Mouse (Mus musculus): ENCODE measurements around the gene Ttc13. TPM values are rescaled to one million over a fixed set of nuclear protein-coding genes. Genes with fewer than 3 reads are reported as not detected.

Gene Ttc13
- polyA plus RNA-seq (2014; fragmentation: Nextera tagmentation; extraction: Ambion mirVana) = 52.5 and 54.7 TPM in 2 replicates

DNA sequence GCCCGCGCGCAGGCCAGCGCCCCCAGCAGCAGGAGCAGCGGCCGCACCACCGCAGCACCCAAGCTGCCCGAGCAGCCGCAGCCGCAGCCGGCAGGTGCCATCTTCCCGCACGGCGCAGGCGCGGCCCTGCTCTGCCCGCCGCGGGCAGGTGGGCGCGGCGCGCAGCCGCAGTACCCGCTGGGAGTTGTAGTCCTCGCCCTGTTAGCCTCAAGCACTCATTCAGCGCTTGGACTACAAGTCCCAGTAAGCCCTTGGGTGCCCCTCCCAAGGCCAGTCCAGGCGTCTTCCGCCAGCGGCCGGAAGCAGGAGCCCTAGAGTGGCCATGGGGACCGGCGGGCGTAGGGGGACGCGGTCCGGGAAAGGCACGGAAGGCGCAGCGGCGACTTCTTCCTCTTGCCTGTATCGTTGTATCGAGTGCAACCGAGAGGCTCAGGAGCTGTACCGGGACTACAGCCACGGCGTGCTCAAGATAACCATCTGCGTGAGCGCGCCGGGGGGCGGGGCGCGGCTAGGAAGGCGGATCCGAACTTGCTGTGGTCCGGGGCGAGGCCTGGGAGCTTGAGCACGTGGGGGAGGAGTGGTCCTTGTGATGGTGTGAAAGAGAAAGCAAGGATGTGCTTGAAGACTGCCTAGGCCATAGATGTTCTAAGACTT is at the start of gene Ttc13, which contains the start of gene Arv1:
Gene Ttc13 (minus strand): TSS at position 122 of the 654 bp plus-strand sequence.
Gene Arv1 (plus strand): TSS at position 278 of the 654 bp plus-strand sequence.
- under 1% methylated on average over 59 of the region's 59 CpGs for WGBS
- peak; percentile 98 for DNase-seq
- TF ChIP-seq CTCF (IDR thresholded peaks at IDR 0.05; ENCODE audit: low read depth) = peak; percentile 32
- Histone ChIP-seq H3K4me1 (ENCODE audit: insufficient read depth) (no peaks in the 10 kb centered on the region; the same call in 1 of the 2 replicates), H3K27ac (ENCODE audit: low read depth) (no peak within 1 kb of the TSS), H3K4me3 (ENCODE audit: low read depth, low read length) (peak within 1 kb of the TSS; percentile 97), H3K27me3 (ENCODE audit: insufficient read depth, low read length) (no peaks in the 10 kb centered on the region), H3K4me2 (peak within 1 kb of the TSS; percentile 81), H3K9ac (peak within 1 kb of the TSS; percentile 75), H3K9me3 (ENCODE audit: low read depth, low read length) (no peaks in the 10 kb centered on the region), H3K36me3 (ENCODE audit: insufficient read depth) (peaks cover 20% of the 10 kb centered on the region)
- ATAC-seq (ENCODE audit: insufficient read depth) = peak; percentile 100

GRCm38 (mm10) chr8:124763061-124763460 is 41.3 kb upstream of the Ttc13 start:
- Histone ChIP-seq H3K9me3 (ENCODE audit: low read depth, low read length) (no peaks in the 10 kb centered on the region), H3K27ac (ENCODE audit: low read depth) (no peak overlapping the region), H3K36me3 (ENCODE audit: insufficient read depth) (no peaks in the 10 kb centered on the region), H3K4me3 (ENCODE audit: low read depth, low read length) (no peak overlapping the region), H3K4me2 (no peak overlapping the region), H3K4me1 (ENCODE audit: insufficient read depth) (no peaks in the 10 kb centered on the region), H3K27me3 (ENCODE audit: insufficient read depth, low read length) (no peaks in the 10 kb centered on the region), H3K9ac (no peak overlapping the region)
- DNase-seq (no peak), ATAC-seq (ENCODE audit: insufficient read depth) (no peak)
- 60% methylated on average over 7 of the region's 7 CpGs for WGBS
- TF ChIP-seq CTCF (IDR thresholded peaks at IDR 0.05; ENCODE audit: low read depth) = no peak

DNA sequence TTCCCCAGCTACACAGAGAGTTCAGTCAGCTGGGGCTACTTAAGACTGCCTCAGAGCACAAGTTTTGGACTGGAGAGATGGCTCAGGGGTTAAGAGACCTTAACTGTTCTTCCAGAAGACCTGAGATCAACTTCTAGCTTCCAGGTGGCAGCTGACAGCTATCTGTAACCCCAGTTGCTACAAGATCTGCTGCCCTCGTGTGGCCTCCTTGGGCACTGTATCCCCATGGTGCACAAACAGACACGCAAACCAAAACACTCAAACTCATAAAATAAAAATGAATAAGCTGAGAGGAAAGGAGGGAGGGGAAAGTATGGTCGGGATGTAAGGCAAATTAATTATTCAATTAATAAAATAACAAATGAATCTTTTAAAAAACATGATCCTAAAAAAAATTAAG is 36.8 kb upstream of the Ttc13 start:
- no peak overlapping the region for H3K4me3 ChIP-seq (ENCODE audit: low read depth, low read length)
- H3K4me2 ChIP-seq = no peak overlapping the region
- H3K9me3 ChIP-seq (ENCODE audit: low read depth, low read length) = no peaks in the 10 kb centered on the region
- DNase-seq (peak; percentile 61), ATAC-seq (ENCODE audit: insufficient read depth) (no peak)
- no peaks in the 10 kb centered on the region for H3K27me3 ChIP-seq (ENCODE audit: insufficient read depth, low read length)
- H3K27ac ChIP-seq (ENCODE audit: low read depth) = no peak overlapping the region
- peak; percentile 67 for TF ChIP-seq CTCF (IDR thresholded peaks at IDR 0.05; ENCODE audit: low read depth)
- 0 out of 2 replicates have a peak, but pooled peaks cover 2% of the 10 kb centered on the region for H3K4me1 ChIP-seq (ENCODE audit: insufficient read depth)
- H3K36me3 ChIP-seq (ENCODE audit: insufficient read depth) = no peaks in the 10 kb centered on the region
- WGBS = 37% methylated on average over 3 of the region's 3 CpGs
- no peak overlapping the region for H3K9ac ChIP-seq

- Histone ChIP-seq H3K36me3 (ENCODE audit: insufficient read depth) (no peaks in the 10 kb centered on the region), H3K27me3 (ENCODE audit: insufficient read depth, low read length) (peaks cover 7% of the 10 kb centered on the region), H3K4me3 (ENCODE audit: low read depth, low read length) (no peak overlapping the region), H3K4me1 (ENCODE audit: insufficient read depth) (0 out of 2 replicates have a peak, but pooled peaks cover 5% of the 10 kb centered on the region), H3K4me2 (no peak overlapping the region), H3K9me3 (ENCODE audit: low read depth, low read length) (no peaks in the 10 kb centered on the region), H3K9ac (no peak overlapping the region), H3K27ac (ENCODE audit: low read depth) (peak overlapping the region; percentile 65)
- TF ChIP-seq CTCF (IDR thresholded peaks at IDR 0.05; ENCODE audit: low read depth) = no peak
- 55% methylated on average over 5 of the region's 5 CpGs for WGBS
- ATAC-seq (ENCODE audit: insufficient read depth) (no peak), DNase-seq (no peak)
These were observed 34.8 kb upstream of the Ttc13 start for GRCm38 (mm10) chr8:124756601-124757000.

DNA sequence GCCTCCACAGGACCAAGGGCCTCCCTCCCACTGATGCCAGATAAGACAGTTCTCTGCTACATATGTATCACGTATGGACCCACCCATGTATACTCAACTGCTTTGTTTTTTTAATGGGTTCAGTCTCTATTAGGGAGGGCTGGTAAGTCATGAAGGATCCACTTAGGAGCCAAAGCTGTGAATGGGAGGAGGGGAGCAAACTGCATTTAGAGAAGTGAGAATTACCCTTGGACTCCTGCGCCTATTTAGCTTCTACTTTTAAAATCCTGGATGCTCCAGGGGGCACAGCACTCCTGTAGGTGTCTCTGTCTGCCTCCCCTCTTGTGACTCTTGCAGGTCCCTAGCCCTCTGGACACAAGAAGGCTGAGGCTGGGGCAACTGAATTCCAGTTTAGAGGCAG is 34.4 kb upstream of the Ttc13 start:
- Histone ChIP-seq H3K27ac (ENCODE audit: low read depth) (no peak overlapping the region; the same call in 1 of the 2 replicates), H3K36me3 (ENCODE audit: insufficient read depth) (no peaks in the 10 kb centered on the region), H3K4me2 (no peak overlapping the region), H3K9ac (no peak overlapping the region), H3K27me3 (ENCODE audit: insufficient read depth, low read length) (peaks cover 11% of the 10 kb centered on the region), H3K4me3 (ENCODE audit: low read depth, low read length) (no peak overlapping the region), H3K9me3 (ENCODE audit: low read depth, low read length) (no peaks in the 10 kb centered on the region), H3K4me1 (ENCODE audit: insufficient read depth) (0 out of 2 replicates have a peak, but pooled peaks cover 9% of the 10 kb centered on the region)
- no peak for ATAC-seq (ENCODE audit: insufficient read depth)
- 34% methylated on average over 2 of the region's 2 CpGs for WGBS
- no peak for TF ChIP-seq CTCF (IDR thresholded peaks at IDR 0.05; ENCODE audit: low read depth)
- no peak for DNase-seq

DNA sequence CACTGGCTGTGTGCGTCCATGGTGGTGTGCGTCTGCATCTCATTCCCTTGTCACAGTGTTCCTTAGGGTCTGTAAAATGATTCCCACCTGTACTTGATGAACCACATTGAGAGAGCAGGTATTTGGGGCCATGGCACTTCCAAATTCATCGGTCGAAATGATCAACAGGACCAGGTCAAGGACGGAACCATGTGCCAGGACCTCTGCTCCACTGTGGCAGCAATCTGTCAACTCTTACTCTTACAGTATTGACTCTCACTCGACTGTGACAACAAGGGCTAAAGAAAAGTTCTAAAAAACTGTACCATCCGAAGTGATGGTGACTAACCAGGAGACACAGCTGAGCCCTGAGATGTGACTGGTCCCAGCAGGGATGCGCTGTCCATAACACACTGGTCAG is 33.7 kb upstream of the Ttc13 start:
- TF ChIP-seq CTCF (IDR thresholded peaks at IDR 0.05; ENCODE audit: low read depth) = no peak
- H3K4me1 ChIP-seq (ENCODE audit: insufficient read depth) = 0 out of 2 replicates have a peak, but pooled peaks cover 11% of the 10 kb centered on the region
- no peak overlapping the region for H3K9ac ChIP-seq
- ATAC-seq (ENCODE audit: insufficient read depth) = no peak
- no peak for DNase-seq
- no peak overlapping the region for H3K4me3 ChIP-seq (ENCODE audit: low read depth, low read length)
- H3K4me2 ChIP-seq = no peak overlapping the region
- H3K36me3 ChIP-seq (ENCODE audit: insufficient read depth) = no peaks in the 10 kb centered on the region
- peaks cover 18% of the 10 kb centered on the region for H3K27me3 ChIP-seq (ENCODE audit: insufficient read depth, low read length)
- WGBS = 62% methylated on average over 8 of the region's 8 CpGs
- no peaks in the 10 kb centered on the region for H3K9me3 ChIP-seq (ENCODE audit: low read depth, low read length)
- peak overlapping the region; percentile 86 for H3K27ac ChIP-seq (ENCODE audit: low read depth)

- Histone ChIP-seq H3K27ac (ENCODE audit: low read depth) (peak overlapping the region; percentile 86), H3K4me2 (no peak overlapping the region), H3K9ac (no peak overlapping the region), H3K36me3 (ENCODE audit: insufficient read depth) (no peaks in the 10 kb centered on the region), H3K4me1 (ENCODE audit: insufficient read depth) (0 out of 2 replicates have a peak, but pooled peaks cover 11% of the 10 kb centered on the region), H3K27me3 (ENCODE audit: insufficient read depth, low read length) (peaks cover 25% of the 10 kb centered on the region), H3K4me3 (ENCODE audit: low read depth, low read length) (no peak overlapping the region), H3K9me3 (ENCODE audit: low read depth, low read length) (no peaks in the 10 kb centered on the region)
- TF ChIP-seq CTCF (IDR thresholded peaks at IDR 0.05; ENCODE audit: low read depth) = no peak
- DNase-seq = no peak
- 28% methylated on average over 4 of the region's 4 CpGs for WGBS
- ATAC-seq (ENCODE audit: insufficient read depth) = no peak
These were observed 33.0 kb upstream of the Ttc13 start for GRCm38 (mm10) chr8:124754792-124755190.

All from lung, embryonic 14.5 days (tissue).